In genomic region chr10:20073236-20073893, GRCm38 (mm10) we compare ENCODE assay signal across 8 mouse cellular contexts.
DNase-seq lines count a peak whose midpoint lies in the region; ATAC-seq and TF ChIP-seq lines count a peak whose summit lies in the region.

No protein-coding gene starts in this region.

- no peak for TF ChIP-seq POLR2A in embryonic fibroblast, embryonic 13.5 days (IDR thresholded peaks at IDR 0.05; ENCODE audit: low read depth, low read length)

- TF ChIP-seq EP300 in heart, postnatal 0 days (IDR thresholded peaks at IDR 0.05; ENCODE audit: low read depth) = no peak

- no peak overlapping the region for H3K4me2 ChIP-seq in heart, postnatal 0 days (ENCODE audit: low read depth, low read length)
- H3K4me2 ChIP-seq in liver, embryonic 13.5 days = no peak overlapping the region
- no peak overlapping the region for H3K4me2 ChIP-seq in neural tube, embryonic 12.5 days (replicated peaks)
- no peak overlapping the region for H3K4me2 ChIP-seq in stomach, embryonic 16.5 days (ENCODE audit: low read depth, low read length)

- no peak overlapping the region for H3K9ac ChIP-seq in heart, postnatal 0 days (replicated peaks; ENCODE audit: low read depth, low read length)
- H3K9ac ChIP-seq in liver, embryonic 13.5 days = no peak overlapping the region
- H3K9ac ChIP-seq in neural tube, embryonic 12.5 days = no peak overlapping the region
- H3K9ac ChIP-seq in stomach, embryonic 16.5 days (ENCODE audit: low read length) = no peak overlapping the region

- ATAC-seq in heart, postnatal 0 days (ENCODE audit: insufficient read depth, low read depth) = peak; percentile 79
- ATAC-seq in liver, embryonic 13.5 days (ENCODE audit: low read depth) = peak; percentile 31; the same call in 1 of the 2 replicates
- ATAC-seq in neural tube, embryonic 12.5 days (ENCODE audit: low FRiP score, low read depth) = 0 out of 2 replicates have a peak, but pooled peaks have one; percentile 61
- peak; percentile 66; the same call in 1 of the 2 replicates for ATAC-seq in stomach, embryonic 16.5 days (ENCODE audit: insufficient read depth, low FRiP score)

- no peaks in the 10 kb centered on the region for H3K79me3 ChIP-seq in C2C12 (ENCODE audit: low read depth)

- peak; percentile 80 to 85 for DNase-seq in adrenal gland, postnatal 36 days
- peak; percentile 36 for DNase-seq in heart, postnatal 0 days (ENCODE audit: low spot score)
- DNase-seq in kidney, postnatal 25 days = peak; percentile 86 to 89
- DNase-seq in liver, embryonic 13.5 days = peak; percentile 26

- peak; percentile 47 for TF ChIP-seq CTCF in C2C12 (IDR thresholded peaks at IDR 0.05; ENCODE audit: control insufficient read depth, insufficient read depth, insufficient read length)
- TF ChIP-seq CTCF in embryonic fibroblast, embryonic 13.5 days (IDR thresholded peaks at IDR 0.05; ENCODE audit: borderline replicate concordance, insufficient read depth, low read length) = peak; percentile 94
- peak; percentile 88 for TF ChIP-seq CTCF in heart, postnatal 0 days (IDR thresholded peaks at IDR 0.05; ENCODE audit: low read depth)

- H3ac ChIP-seq in C2C12 (ENCODE audit: control insufficient read depth, insufficient read length, low read depth) = no peak overlapping the region

- no peaks in the 10 kb centered on the region for H3K79me2 ChIP-seq in C2C12 (ENCODE audit: control insufficient read depth, insufficient read depth)

- no peaks in the 10 kb centered on the region for H3K27me3 ChIP-seq in C2C12 (ENCODE audit: control insufficient read depth, insufficient read depth, insufficient read length)
- H3K27me3 ChIP-seq in heart, postnatal 0 days (ENCODE audit: control insufficient read depth, insufficient read depth, low read length) = no peaks in the 10 kb centered on the region
- no peaks in the 10 kb centered on the region for H3K27me3 ChIP-seq in liver, embryonic 13.5 days
- no peaks in the 10 kb centered on the region for H3K27me3 ChIP-seq in neural tube, embryonic 12.5 days (replicated peaks)
- no peaks in the 10 kb centered on the region for H3K27me3 ChIP-seq in stomach, embryonic 16.5 days (ENCODE audit: control insufficient read depth, insufficient read depth, low read length)

- no peaks in the 10 kb centered on the region for H3K9me3 ChIP-seq in heart, postnatal 0 days (replicated peaks; ENCODE audit: control insufficient read depth, low read length)
- no peaks in the 10 kb centered on the region for H3K9me3 ChIP-seq in liver, embryonic 13.5 days (replicated peaks)
- no peaks in the 10 kb centered on the region for H3K9me3 ChIP-seq in neural tube, embryonic 12.5 days
- no peaks in the 10 kb centered on the region for H3K9me3 ChIP-seq in stomach, embryonic 16.5 days (replicated peaks; ENCODE audit: control insufficient read depth, low read length)

- H3K36me3 ChIP-seq in C2C12 (ENCODE audit: control insufficient read depth, insufficient read depth) = no peaks in the 10 kb centered on the region
- H3K36me3 ChIP-seq in heart, postnatal 0 days (replicated peaks; ENCODE audit: control insufficient read depth, insufficient read depth, low read length) = 0 out of 2 replicates have a peak, but pooled peaks cover 2% of the 10 kb centered on the region
- no peaks in the 10 kb centered on the region for H3K36me3 ChIP-seq in liver, embryonic 13.5 days
- no peaks in the 10 kb centered on the region for H3K36me3 ChIP-seq in neural tube, embryonic 12.5 days
- H3K36me3 ChIP-seq in stomach, embryonic 16.5 days (ENCODE audit: control insufficient read depth, insufficient read depth, low read length) = no peaks in the 10 kb centered on the region

- 66% methylated on average over 7 of the region's 7 CpGs for whole genome bisulfite sequencing in heart, postnatal 0 days
- 50% methylated on average over 7 of the region's 7 CpGs for WGBS in liver, embryonic 13.5 days (ENCODE audit: insufficient replicate concordance)
- WGBS in neural tube, embryonic 12.5 days = 67% methylated on average over 7 of the region's 7 CpGs
- 65% methylated on average over 7 of the region's 7 CpGs for whole genome bisulfite sequencing in stomach, embryonic 16.5 days

- no peaks in the 10 kb centered on the region for H3K4me1 ChIP-seq in embryonic fibroblast, embryonic 13.5 days (ENCODE audit: control insufficient read depth, insufficient read depth, low read length)
- H3K4me1 ChIP-seq in heart, postnatal 0 days (ENCODE audit: control insufficient read depth, insufficient read depth) = no peaks in the 10 kb centered on the region
- no peaks in the 10 kb centered on the region for H3K4me1 ChIP-seq in liver, embryonic 13.5 days (replicated peaks)
- no peaks in the 10 kb centered on the region for H3K4me1 ChIP-seq in neural tube, embryonic 12.5 days
- H3K4me1 ChIP-seq in stomach, embryonic 16.5 days (ENCODE audit: control insufficient read depth, insufficient read depth, low read length) = no peaks in the 10 kb centered on the region

- no peak overlapping the region for H3K4me3 ChIP-seq in C2C12 (ENCODE audit: insufficient read depth, poor library complexity, severe bottlenecking)
- no peak overlapping the region for H3K4me3 ChIP-seq in embryonic fibroblast, embryonic 13.5 days (ENCODE audit: insufficient read depth, low read length)
- no peak overlapping the region for H3K4me3 ChIP-seq in heart, postnatal 0 days (ENCODE audit: low read depth, low read length)
- no peak overlapping the region for H3K4me3 ChIP-seq in liver, embryonic 13.5 days (replicated peaks)
- H3K4me3 ChIP-seq in neural tube, embryonic 12.5 days = no peak overlapping the region
- no peak overlapping the region for H3K4me3 ChIP-seq in stomach, embryonic 16.5 days (replicated peaks; ENCODE audit: low read length)

- no peak overlapping the region for H3K27ac ChIP-seq in embryonic fibroblast, embryonic 13.5 days (ENCODE audit: insufficient read depth, low read length)
- no peak overlapping the region for H3K27ac ChIP-seq in heart, postnatal 0 days (ENCODE audit: low read depth)
- H3K27ac ChIP-seq in liver, embryonic 13.5 days = no peak overlapping the region
- no peak overlapping the region for H3K27ac ChIP-seq in neural tube, embryonic 12.5 days
- no peak overlapping the region for H3K27ac ChIP-seq in stomach, embryonic 16.5 days (ENCODE audit: low read length)

TF ChIP-seq in C2C12, 6 proteins besides CTCF, POLR2A, EP300 and RAD21:
- no peak for TF ChIP-seq USF1 (IDR thresholded peaks at IDR 0.05; ENCODE audit: low read depth)
- no peak for TF ChIP-seq MAX (IDR thresholded peaks at IDR 0.05)
- no peak for TF ChIP-seq CEBPB (IDR thresholded peaks at IDR 0.05; ENCODE audit: low read depth)
- TF ChIP-seq MYOD1 (IDR thresholded peaks at IDR 0.05; ENCODE audit: control insufficient read depth, insufficient read length, low read depth) = no peak
- TF ChIP-seq FOSL1 (IDR thresholded peaks at IDR 0.05; ENCODE audit: insufficient read depth, low read length, poor library complexity, severe bottlenecking) = no peak
- TF ChIP-seq MYOG (IDR thresholded peaks at IDR 0.05; ENCODE audit: control insufficient read depth, extremely low read depth, insufficient read length) = no peak

Comparison
In these comparisons a context has a peak if more than half of its experiments do, and no peak if none do; other contexts are left out.
1. DNase-seq: peak in every context shown above with its lines; median percentile 88 in kidney, postnatal 25 days; 82 in adrenal gland, postnatal 36 days; 36 in heart, postnatal 0 days; 26 in liver, embryonic 13.5 days.